Mouse (Mus musculus): ENCODE measurements around the gene Cog1. TPM values are rescaled to one million over a fixed set of nuclear protein-coding genes. Genes with fewer than 3 reads are reported as not detected.
"Not testable (repeated sequence)": the region's sequence is repeated elsewhere in the genome, so short reads cannot be mapped to it uniquely, and the experiment has no call there.

The Cog1 gene
- polyA plus RNA-seq, 1 experiment from 2014 or later: 30.0 TPM

- H3K4me3 ChIP-seq (replicated peaks): no peak overlapping the region
- H3K4me1 ChIP-seq (replicated peaks): peaks cover 41% of the 10 kb centered on the region
- H3K9ac ChIP-seq (replicated peaks): no peak overlapping the region
- H3K27ac ChIP-seq: peak overlapping the region; percentile 72
- no peaks in the 10 kb centered on the region for H3K9me3 ChIP-seq
- H3K36me3 ChIP-seq: peaks cover 83% of the 10 kb centered on the region
- no peaks in the 10 kb centered on the region for H3K27me3 ChIP-seq
- ATAC-seq (ENCODE audit: insufficient number of reproducible peaks, insufficient read depth, low FRiP score, low TSS enrichment, low read depth): no peak
- H3K4me2 ChIP-seq: no peak overlapping the region; the same call in 1 of the 2 replicates
- WGBS: 37% methylated on average over 18 of the region's 18 CpGs
Measured at GRCm38 (mm10) chr11:113654561-113655270, 5.7 kb downstream of the Cog1 start.

- Histone ChIP-seq H3K9ac (replicated peaks) (no peak overlapping the region), H3K9me3 (no peaks in the 10 kb centered on the region), H3K36me3 (peaks cover 98% of the 10 kb centered on the region)
Measured at GRCm38 (mm10) chr11:113656511-113656932, 7.6 kb downstream of the Cog1 start.

GRCm38 (mm10) chr11:113657221-113657620 lies 8.3 kb downstream of the Cog1 start:
- 59% methylated on average over 4 of the region's 4 CpGs for WGBS
- no peak for ATAC-seq (ENCODE audit: insufficient number of reproducible peaks, insufficient read depth, low FRiP score, low TSS enrichment, low read depth)

More at GRCm38 (mm10) chr11:113656511-113656932, 7.6 kb downstream of the Cog1 start:
- WGBS: 86% methylated on average over 8 of the region's 8 CpGs
- no peak for ATAC-seq (ENCODE audit: insufficient number of reproducible peaks, insufficient read depth, low FRiP score, low TSS enrichment, low read depth)
- H3K27ac ChIP-seq: no peak overlapping the region
- peaks cover 25% of the 10 kb centered on the region for H3K4me1 ChIP-seq (replicated peaks)
- no peak overlapping the region for H3K4me3 ChIP-seq (replicated peaks)
- no peak overlapping the region for H3K4me2 ChIP-seq
- no peaks in the 10 kb centered on the region for H3K27me3 ChIP-seq

GRCm38 (mm10) chr11:113658319-113658718 lies 9.3 kb downstream of the Cog1 start:
- H3K27me3 ChIP-seq: no peaks in the 10 kb centered on the region
- H3K9ac ChIP-seq (replicated peaks): no peak overlapping the region
- no peaks in the 10 kb centered on the region for H3K9me3 ChIP-seq
- H3K4me3 ChIP-seq (replicated peaks): no peak overlapping the region
- peaks cover 20% of the 10 kb centered on the region for H3K4me1 ChIP-seq (replicated peaks)
- ATAC-seq (ENCODE audit: insufficient number of reproducible peaks, insufficient read depth, low FRiP score, low TSS enrichment, low read depth): no peak
- no peak overlapping the region for H3K4me2 ChIP-seq
- peaks cover 98% of the 10 kb centered on the region for H3K36me3 ChIP-seq
- H3K27ac ChIP-seq: no peak overlapping the region
- 90% methylated on average over 8 of the region's 8 CpGs for WGBS

More at GRCm38 (mm10) chr11:113657221-113657620, 8.3 kb downstream of the Cog1 start:
- Histone ChIP-seq H3K27me3 (no peaks in the 10 kb centered on the region), H3K9me3 (no peaks in the 10 kb centered on the region), H3K4me3 (replicated peaks) (no peak overlapping the region), H3K4me1 (replicated peaks) (peaks cover 20% of the 10 kb centered on the region), H3K27ac (no peak overlapping the region), H3K36me3 (peaks cover 98% of the 10 kb centered on the region), H3K4me2 (no peak overlapping the region), H3K9ac (replicated peaks) (no peak overlapping the region)

- 77% methylated on average over 4 of the region's 4 CpGs for WGBS
Measured at GRCm38 (mm10) chr11:113658763-113659162, 9.8 kb downstream of the Cog1 start.

GRCm38 (mm10) chr11:113660213-113660612 lies 11.2 kb downstream of the Cog1 start:
- H3K27me3 ChIP-seq; H3K27ac ChIP-seq; H3K9me3 ChIP-seq; H3K4me2 ChIP-seq; H3K4me1 ChIP-seq (replicated peaks); H3K9ac ChIP-seq (replicated peaks); ATAC-seq (ENCODE audit: insufficient number of reproducible peaks, insufficient read depth, low FRiP score, low TSS enrichment, low read depth); H3K4me3 ChIP-seq (replicated peaks): not testable (repeated sequence)
- peaks cover 98% of the 10 kb centered on the region for H3K36me3 ChIP-seq
- WGBS: 94% methylated on average over 3 of the region's 3 CpGs

More at GRCm38 (mm10) chr11:113658763-113659162, 9.8 kb downstream of the Cog1 start:
- Histone ChIP-seq H3K9me3 (no peaks in the 10 kb centered on the region), H3K4me2 (no peak overlapping the region), H3K36me3 (peaks cover 98% of the 10 kb centered on the region), H3K4me3 (replicated peaks) (no peak overlapping the region), H3K27me3 (no peaks in the 10 kb centered on the region), H3K27ac (no peak overlapping the region), H3K9ac (replicated peaks) (no peak overlapping the region), H3K4me1 (replicated peaks) (peaks cover 15% of the 10 kb centered on the region)
- ATAC-seq (ENCODE audit: insufficient number of reproducible peaks, insufficient read depth, low FRiP score, low TSS enrichment, low read depth): no peak

DNA sequence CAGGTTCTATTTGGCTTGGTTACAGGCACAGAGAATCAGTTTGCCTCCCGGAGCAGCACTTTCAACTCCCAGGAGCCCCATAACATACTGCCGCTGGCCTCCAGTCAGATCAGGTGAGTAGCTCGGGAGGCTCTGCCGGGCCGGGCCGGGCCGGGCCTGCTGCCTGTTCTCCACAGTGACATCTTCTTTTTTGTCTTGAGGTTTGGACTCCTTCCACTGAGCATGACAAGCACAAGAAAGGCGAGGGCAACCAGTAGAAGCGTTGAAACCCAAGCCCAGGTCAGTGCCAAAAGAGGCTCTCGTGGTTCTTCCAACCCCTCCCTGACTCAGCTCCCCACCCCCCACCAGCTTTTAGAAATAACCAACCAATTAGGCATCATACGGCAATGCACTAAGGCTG lies 12.0 kb downstream of the Cog1 start:
- peaks cover 93% of the 10 kb centered on the region for H3K36me3 ChIP-seq
- H3K4me3 ChIP-seq (replicated peaks): no peak overlapping the region
- no peaks in the 10 kb centered on the region for H3K27me3 ChIP-seq
- no peak overlapping the region for H3K4me2 ChIP-seq
- no peak for ATAC-seq (ENCODE audit: insufficient number of reproducible peaks, insufficient read depth, low FRiP score, low TSS enrichment, low read depth)
- H3K9ac ChIP-seq (replicated peaks): no peak overlapping the region
- no peaks in the 10 kb centered on the region for H3K9me3 ChIP-seq
- no peak overlapping the region for H3K27ac ChIP-seq
- H3K4me1 ChIP-seq (replicated peaks): no peaks in the 10 kb centered on the region
- 91% methylated on average over 11 of the region's 11 CpGs for WGBS

- Histone ChIP-seq H3K9me3 (no peaks in the 10 kb centered on the region), H3K4me2 (no peak overlapping the region), H3K4me1 (replicated peaks) (peaks cover 4% of the 10 kb centered on the region; the same call in 1 of the 2 replicates), H3K9ac (replicated peaks) (no peak overlapping the region), H3K36me3 (peaks cover 88% of the 10 kb centered on the region), H3K4me3 (replicated peaks) (no peak overlapping the region), H3K27ac (no peak overlapping the region), H3K27me3 (no peaks in the 10 kb centered on the region)
- ATAC-seq (ENCODE audit: insufficient number of reproducible peaks, insufficient read depth, low FRiP score, low TSS enrichment, low read depth): no peak
- WGBS: 90% methylated on average over 18 of the region's 18 CpGs
Measured at GRCm38 (mm10) chr11:113661835-113662351, 12.9 kb downstream of the Cog1 start.

- 77% methylated on average over 2 of the region's 2 CpGs for WGBS
- no peaks in the 10 kb centered on the region for H3K9me3 ChIP-seq
Measured at GRCm38 (mm10) chr11:113664279-113664678, 15.3 kb downstream of the Cog1 start.

DNA sequence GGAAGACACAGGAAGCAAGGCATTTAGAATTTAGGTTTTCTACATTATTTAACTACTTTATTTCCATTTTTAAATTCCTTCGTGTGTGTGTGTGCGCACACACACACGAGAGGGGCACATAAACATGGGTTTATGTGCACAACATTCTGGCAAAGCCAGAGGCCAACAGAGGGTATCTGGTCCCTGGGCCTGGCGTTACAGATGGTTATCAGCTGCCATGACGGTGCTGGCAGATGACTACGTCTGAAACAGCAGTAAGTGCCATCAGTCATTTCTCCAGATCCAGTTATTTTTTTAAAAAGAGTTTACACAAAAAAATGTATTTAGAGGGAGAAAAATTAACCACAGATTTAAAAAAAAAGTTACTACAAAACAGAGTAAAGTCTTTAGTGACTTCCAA lies 17.2 kb downstream of the Cog1 start:
- WGBS: 72% methylated on average over 6 of the region's 6 CpGs
- H3K9me3 ChIP-seq: no peaks in the 10 kb centered on the region

More at GRCm38 (mm10) chr11:113664279-113664678, 15.3 kb downstream of the Cog1 start:
- Histone ChIP-seq H3K4me2 (no peak overlapping the region), H3K27me3 (no peaks in the 10 kb centered on the region), H3K9ac (replicated peaks) (no peak overlapping the region), H3K36me3 (peaks cover 88% of the 10 kb centered on the region), H3K4me3 (replicated peaks) (no peak overlapping the region), H3K27ac (no peak overlapping the region), H3K4me1 (replicated peaks) (peaks cover 19% of the 10 kb centered on the region)
- ATAC-seq (ENCODE audit: insufficient number of reproducible peaks, insufficient read depth, low FRiP score, low TSS enrichment, low read depth): no peak

DNA sequence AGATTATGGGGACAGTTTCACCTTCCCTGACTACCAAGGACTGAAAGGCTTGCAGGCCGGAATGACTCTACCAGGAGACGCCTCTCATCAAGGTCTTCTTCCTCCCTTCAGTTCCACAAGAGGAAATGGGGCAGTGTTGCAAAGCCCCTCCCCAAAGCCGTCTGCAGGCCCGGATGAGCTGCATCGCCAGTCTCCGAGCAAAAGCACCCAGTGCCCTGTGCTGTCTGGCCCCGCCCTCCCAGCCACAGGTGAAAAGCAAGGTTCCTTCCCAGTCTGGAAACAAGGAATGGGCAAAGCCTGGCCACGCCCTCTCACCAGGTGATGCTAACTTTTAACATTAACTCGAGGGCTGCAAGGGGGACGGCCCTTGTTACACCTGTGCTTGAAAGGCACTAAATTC lies 17.7 kb downstream of the Cog1 start:
- Histone ChIP-seq H3K4me1 (replicated peaks) (peaks cover 19% of the 10 kb centered on the region), H3K36me3 (peaks cover 84% of the 10 kb centered on the region), H3K9ac (replicated peaks) (no peak overlapping the region), H3K4me3 (replicated peaks) (no peak overlapping the region), H3K4me2 (no peak overlapping the region), H3K27ac (no peak overlapping the region), H3K9me3 (no peaks in the 10 kb centered on the region), H3K27me3 (no peaks in the 10 kb centered on the region)
- ATAC-seq (ENCODE audit: insufficient number of reproducible peaks, insufficient read depth, low FRiP score, low TSS enrichment, low read depth): no peak
- WGBS: 55% methylated on average over 10 of the region's 10 CpGs

More for the DNA sequence above, 17.2 kb downstream of the Cog1 start:
- Histone ChIP-seq H3K4me3 (replicated peaks) (no peak overlapping the region), H3K4me1 (replicated peaks) (peaks cover 19% of the 10 kb centered on the region), H3K27me3 (no peaks in the 10 kb centered on the region), H3K9ac (replicated peaks) (no peak overlapping the region), H3K36me3 (peaks cover 84% of the 10 kb centered on the region), H3K27ac (no peak overlapping the region), H3K4me2 (no peak overlapping the region)
- ATAC-seq (ENCODE audit: insufficient number of reproducible peaks, insufficient read depth, low FRiP score, low TSS enrichment, low read depth): no peak

Data from limb, embryonic 12.5 days (tissue).